Mouse (Mus musculus) adrenal gland, adult 8-10 months (tissue): ENCODE results near the gene Cacna1e. TPM values are rescaled to one million over a fixed set of nuclear protein-coding genes. Genes with fewer than 3 reads are reported as not detected.
A peak's percentile ranks its signal among the peaks of the same experiment; 100 is the strongest.

Experiments
- DNase-seq: peaks from one replicate; pipeline ENCODE4 v3.0.0; 2022
- total RNA-seq, 4 experiments: library from RNA; stranded (reverse); gene quantifications; 2 replicates each; pipeline ENCODE4 v1.2.4; 2022

The Cacna1e gene
- total RNA-seq, 4 experiments from 2014 or later, result 0.12 to 0.78 (median 0.50) TPM

GRCm38 (mm10) chr1:154511736-154512135 is 372.6 kb downstream of the Cacna1e start:
- DNase-seq, result no peak

GRCm38 (mm10) chr1:154504005-154504404 is 380.3 kb downstream of the Cacna1e start:
- no peak for DNase-seq

- no peak for DNase-seq
Observed at GRCm38 (mm10) chr1:154500869-154501268, 383.4 kb downstream of the Cacna1e start.

- no peak for DNase-seq
Observed at GRCm38 (mm10) chr1:154500187-154500866, 384.0 kb downstream of the Cacna1e start.

- no peak for DNase-seq
Observed at GRCm38 (mm10) chr1:154498821-154499220, 385.5 kb downstream of the Cacna1e start.

GRCm38 (mm10) chr1:154491071-154491470 is 393.2 kb downstream of the Cacna1e start:
- no peak for DNase-seq

GRCm38 (mm10) chr1:154476671-154477070 is 407.6 kb downstream of the Cacna1e start:
- no peak for DNase-seq

- DNase-seq, result no peak
Observed at GRCm38 (mm10) chr1:154475706-154476105, 408.6 kb downstream of the Cacna1e start.

- peak; percentile 12 for DNase-seq
Observed at GRCm38 (mm10) chr1:154474156-154474555, 410.1 kb downstream of the Cacna1e start.

- DNase-seq, result no peak
Observed at GRCm38 (mm10) chr1:154467265-154467664, 417.0 kb downstream of the Cacna1e start.

GRCm38 (mm10) chr1:154461521-154461920 is 422.8 kb downstream of the Cacna1e start:
- DNase-seq, result peak; percentile 23

- DNase-seq, result no peak
Observed at GRCm38 (mm10) chr1:154460067-154460466, 424.2 kb downstream of the Cacna1e start.

GRCm38 (mm10) chr1:154458601-154459000 is 425.7 kb downstream of the Cacna1e start:
- DNase-seq, result no peak

- no peak for DNase-seq
Observed at GRCm38 (mm10) chr1:154450799-154451198, 433.5 kb downstream of the Cacna1e start.

GRCm38 (mm10) chr1:154446456-154446855 is 437.8 kb downstream of the Cacna1e start:
- DNase-seq, result no peak

GRCm38 (mm10) chr1:154433520-154433919 is 450.8 kb downstream of the Cacna1e start:
- no peak for DNase-seq

- DNase-seq, result no peak
Observed at GRCm38 (mm10) chr1:154433112-154433511, 451.2 kb downstream of the Cacna1e start.

- DNase-seq, result no peak
Observed at GRCm38 (mm10) chr1:154428276-154428675, 456.0 kb downstream of the Cacna1e start.

GRCm38 (mm10) chr1:154418278-154418677 is 466.0 kb downstream of the Cacna1e start:
- no peak for DNase-seq

- DNase-seq, result no peak
Observed at GRCm38 (mm10) chr1:154416384-154417155, 467.7 kb downstream of the Cacna1e start.

GRCm38 (mm10) chr1:154415826-154416225 is 468.5 kb downstream of the Cacna1e start:
- no peak for DNase-seq

GRCm38 (mm10) chr1:154413138-154413537 is 471.2 kb downstream of the Cacna1e start:
- DNase-seq, result no peak

GRCm38 (mm10) chr1:154409051-154409450 is 475.2 kb downstream of the Cacna1e start:
- no peak for DNase-seq

- DNase-seq, result no peak
Observed at GRCm38 (mm10) chr1:154391979-154392378, 492.3 kb downstream of the Cacna1e start.
